Mouse (Mus musculus) gastrocnemius, adult 8-10 months (tissue): ENCODE data around the gene Rgp1. TPM values are rescaled to one million over a fixed set of nuclear protein-coding genes. Genes with fewer than 3 reads are reported as not detected.

Source experiments
- DNase-seq, 2 experiments: peaks; one replicate each; pipeline ENCODE4 v3.0.0; 2022; ENCODE audit warnings: low spot score in 2 of 2
- total RNA-seq, 4 experiments: library from RNA; stranded (reverse); gene quantifications; 2 replicates each; pipeline ENCODE4 v1.2.4; 2022

Gene Rgp1
- total RNA-seq, 4 experiments from 2014 or later: 22.8 to 26.9 (median 23.5) TPM

- DNase-seq: peak; percentile 91
These were observed 16.3 kb upstream of the Rgp1 start, which contains the start of the genes Creb3 and Tln1 for GRCm38 (mm10) chr4:43561997-43562768. TSS of gene Creb3 (plus strand) at chr4:43562332. TSS of gene Tln1 (minus strand) at chr4:43562691.

GRCm38 (mm10) chr4:43562769-43563600 is 15.5 kb upstream of the Rgp1 start:
- DNase-seq: no peak

GRCm38 (mm10) chr4:43563601-43563875 is 15.0 kb upstream of the Rgp1 start:
- no peak for DNase-seq

GRCm38 (mm10) chr4:43564231-43564630 is 14.3 kb upstream of the Rgp1 start:
- DNase-seq: no peak

- DNase-seq: no peak
These were observed 11.4 kb upstream of the Rgp1 start for GRCm38 (mm10) chr4:43567140-43567539.

- no peak for DNase-seq
These were observed 7.0 kb upstream of the Rgp1 start for GRCm38 (mm10) chr4:43571395-43572045.

- no peak for DNase-seq
These were observed 5.0 kb upstream of the Rgp1 start for GRCm38 (mm10) chr4:43573561-43573960.

- no peak for DNase-seq
These were observed 3.2 kb upstream of the Rgp1 start for GRCm38 (mm10) chr4:43575356-43575755.

- no peak for DNase-seq
These were observed 1.2 kb upstream of the Rgp1 start for GRCm38 (mm10) chr4:43577237-43577881.

GRCm38 (mm10) chr4:43579256-43579655 is 741 bp downstream of the Rgp1 start:
- no peak for DNase-seq

GRCm38 (mm10) chr4:43579731-43580130 is 1.2 kb downstream of the Rgp1 start:
- no peak for DNase-seq

- no peak for DNase-seq
These were observed 2.2 kb downstream of the Rgp1 start for GRCm38 (mm10) chr4:43580721-43581120.

GRCm38 (mm10) chr4:43581381-43581780 is 2.9 kb downstream of the Rgp1 start:
- DNase-seq: no peak

- DNase-seq: no peak
These were observed 3.7 kb downstream of the Rgp1 start for GRCm38 (mm10) chr4:43582241-43582640.

- no peak for DNase-seq
These were observed 4.9 kb downstream of the Rgp1 start for GRCm38 (mm10) chr4:43583421-43583820.

- no peak for DNase-seq
These were observed 6.2 kb downstream of the Rgp1 start, which contains the start of gene Msmp for GRCm38 (mm10) chr4:43584444-43585416. TSS of gene Msmp (minus strand) at chr4:43584494.

- DNase-seq: no peak
These were observed 7.2 kb downstream of the Rgp1 start for GRCm38 (mm10) chr4:43585682-43586081.

- DNase-seq: no peak
These were observed 7.9 kb downstream of the Rgp1 start for GRCm38 (mm10) chr4:43586411-43586810.

GRCm38 (mm10) chr4:43587681-43588080 is 9.2 kb downstream of the Rgp1 start:
- DNase-seq: no peak

GRCm38 (mm10) chr4:43591543-43591942 is 13.0 kb downstream of the Rgp1 start:
- DNase-seq: no peak
